ENCODE assay signal across 10 mouse cellular contexts in genomic region chr6:142948955-142949357, GRCm38 (mm10). TPM values are rescaled to one million over a fixed set of nuclear protein-coding genes. Genes with fewer than 3 reads are reported as not detected.
DNase-seq lines count a peak whose midpoint lies in the region; ATAC-seq and TF ChIP-seq lines count a peak whose summit lies in the region.
"Had no signal": no experiment of that assay in that cellular context is flagged by ENCODE, and none has a peak within 500 bp of the region (broad histone marks: within the 10 kb centered on the region; RNA-seq: fewer than 3 reads in every experiment).

No protein-coding gene starts in this region.

- no peak overlapping the region for H3K9ac ChIP-seq in midbrain, embryonic 15.5 days
- H3K9ac ChIP-seq: limb, embryonic 12.5 days had no signal

- 69% methylated on average over 5 of the region's 5 CpGs for WGBS in kidney, adult 2 months
- WGBS in midbrain, embryonic 15.5 days = 58% methylated on average over 5 of the region's 5 CpGs

- no peak for TF ChIP-seq POLR2A in kidney, adult 2 months (IDR thresholded peaks at IDR 0.05; ENCODE audit: low read depth, low read length)

- no peak overlapping the region for H3K4me2 ChIP-seq in midbrain, embryonic 15.5 days
- H3K4me2 ChIP-seq: limb, embryonic 12.5 days had no signal

- no peak for TF ChIP-seq CTCF in kidney, adult 2 months (conservative IDR thresholded peaks at IDR 0.05; ENCODE audit: insufficient read depth, insufficient read length, low read depth, low read length)

- peak; percentile 53 for DNase-seq in kidney, adult 2 months
- DNase-seq in kidney, postnatal 25 days = no peak
- DNase-seq in cerebellum, adult 9-11 months = peak; percentile 89
- peak; percentile 39 to 62 for DNase-seq in layer of hippocampus, adult 18-20 months (ENCODE audit: low spot score in 2 of 2)
- no peak for DNase-seq in liver
- no peak for DNase-seq in thymus, postnatal 10 days (ENCODE audit: low spot score in 2 of 2)
- DNase-seq in thymus, postnatal 14 days = no peak
- DNase-seq: thymus, postnatal 36 days had no signal

- no peaks in the 10 kb centered on the region for H3K36me3 ChIP-seq in kidney, adult 2 months (ENCODE audit: control insufficient read depth, insufficient read depth, low read length)
- no peaks in the 10 kb centered on the region for H3K36me3 ChIP-seq in midbrain, embryonic 15.5 days (replicated peaks)
- H3K36me3 ChIP-seq: limb, embryonic 12.5 days had no signal

- peaks cover 10% of the 10 kb centered on the region for H3K4me1 ChIP-seq in kidney, adult 2 months (ENCODE audit: control insufficient read depth, insufficient read depth, low read length)
- H3K4me1 ChIP-seq in midbrain, embryonic 15.5 days = peaks cover 19% of the 10 kb centered on the region

- H3K9me3 ChIP-seq in midbrain, embryonic 15.5 days = no peaks in the 10 kb centered on the region
- H3K9me3 ChIP-seq: limb, embryonic 12.5 days had no signal

- H3K4me3 ChIP-seq in kidney, adult 2 months (ENCODE audit: insufficient read depth, low read depth, low read length) = no peak overlapping the region
- no peak overlapping the region for H3K4me3 ChIP-seq in midbrain, embryonic 15.5 days
- H3K4me3 ChIP-seq: limb, embryonic 12.5 days had no signal

- no peaks in the 10 kb centered on the region for H3K27me3 ChIP-seq in kidney, adult 2 months (replicated peaks; ENCODE audit: control insufficient read depth, insufficient read depth, low read length)
- H3K27me3 ChIP-seq in midbrain, embryonic 15.5 days (replicated peaks) = no peaks in the 10 kb centered on the region
- H3K27me3 ChIP-seq: limb, embryonic 12.5 days had no signal

- peak; percentile 73 for ATAC-seq in midbrain, embryonic 15.5 days (replicated peaks)

- no peak overlapping the region for H3K27ac ChIP-seq in kidney, adult 2 months (ENCODE audit: insufficient read depth, low read depth, low read length)
- peak overlapping the region; percentile 53; the same call in 1 of the 2 replicates for H3K27ac ChIP-seq in midbrain, embryonic 15.5 days
- H3K27ac ChIP-seq: limb, embryonic 12.5 days had no signal

RNA-seq across cellular contexts. Expression of gene St8sia1, which starts 15.3 kb away (rescaled TPM):
- 13.2 and 14.3 TPM in 2 replicates for polyA plus RNA-seq in kidney, adult 2 months (2012; rRNA removed)
- total RNA-seq in layer of hippocampus, adult 18-20 months (2021) = 10 to 100 TPM; 34.1 TPM
- polyA plus RNA-seq in midbrain, embryonic 15.5 days (2015; fragmentation: Nextera tagmentation; extraction: Ambion mirVana) = 8.8 and 9.2 TPM in 2 replicates

Comparison
In these comparisons a context has a peak if more than half of its experiments do, and no peak if none do; other contexts are left out.
1. DNase-seq: peak in kidney, adult 2 months (single experiment), cerebellum, adult 9-11 months (single experiment) and layer of hippocampus, adult 18-20 months (2 of 2); none in kidney, postnatal 25 days (0 of 2), liver (single experiment), thymus, postnatal 10 days (0 of 2) and thymus, postnatal 14 days (single experiment).